In the genomic region with DNA sequence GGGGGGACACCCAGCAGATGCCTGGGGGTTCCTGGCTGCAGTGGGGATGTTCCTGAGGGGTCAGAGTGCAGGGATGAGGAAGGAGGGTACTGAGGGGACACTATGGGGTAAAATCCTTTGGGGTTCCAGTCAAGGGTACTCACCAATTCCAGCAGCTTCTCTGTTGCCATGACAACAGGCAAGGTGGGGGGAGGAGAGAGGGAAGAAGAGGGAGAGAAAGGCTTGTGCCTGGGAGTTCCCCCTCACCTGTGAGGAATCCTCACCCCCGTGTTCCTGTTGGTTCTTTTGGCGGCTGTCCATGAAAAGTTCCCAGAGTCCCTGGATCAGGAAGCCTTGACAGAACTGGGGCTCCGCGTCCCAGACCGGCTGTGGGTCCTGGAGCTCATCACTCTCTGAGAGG, we compare ENCODE assay signal across 15 mouse cellular contexts. TPM values are rescaled to one million over a fixed set of nuclear protein-coding genes. Genes with fewer than 3 reads are reported as not detected.
A peak's percentile ranks its signal among the peaks of the same experiment; 100 is the strongest.
DNase-seq lines count a peak whose midpoint lies in the region; ATAC-seq and TF ChIP-seq lines count a peak whose summit lies in the region.
"Had no signal": no experiment of that assay in that cellular context is flagged by ENCODE, and none has a peak within 500 bp of the region (broad histone marks: within the 10 kb centered on the region; RNA-seq: fewer than 3 reads in every experiment).

No protein-coding gene starts in this region.

- 53% methylated on average over 5 of the region's 5 CpGs for WGBS in intestine, embryonic 15.5 days
- 66% methylated on average over 5 of the region's 5 CpGs for WGBS in intestine, postnatal 0 days
- 39% methylated on average over 5 of the region's 5 CpGs for WGBS in limb, embryonic 10.5 days

- no peaks in the 10 kb centered on the region for H3K36me3 ChIP-seq in intestine, embryonic 15.5 days
- H3K36me3 ChIP-seq in intestine, postnatal 0 days (ENCODE audit: control insufficient read depth, insufficient read depth) = no peaks in the 10 kb centered on the region
- H3K36me3 ChIP-seq in limb, embryonic 10.5 days = 0 out of 2 replicates have a peak, but pooled peaks cover under 1% of the 10 kb centered on the region
- H3K36me3 ChIP-seq: forebrain, embryonic 12.5 days; hindbrain, embryonic 15.5 days; limb, embryonic 15.5 days had no signal

- H3K9ac ChIP-seq in intestine, embryonic 15.5 days = no peak overlapping the region; the same call in 1 of the 2 replicates
- H3K9ac ChIP-seq in intestine, postnatal 0 days (ENCODE audit: low read depth, low read length) = no peak overlapping the region
- H3K9ac ChIP-seq: forebrain, embryonic 12.5 days; hindbrain, embryonic 15.5 days; limb, embryonic 15.5 days had no signal

- peaks cover 42% of the 10 kb centered on the region for H3K4me1 ChIP-seq in intestine, embryonic 15.5 days (replicated peaks)
- peaks cover 2% of the 10 kb centered on the region; the same call in 1 of the 2 replicates for H3K4me1 ChIP-seq in intestine, postnatal 0 days (replicated peaks; ENCODE audit: control insufficient read depth, insufficient read depth, low read length)
- peaks cover 67% of the 10 kb centered on the region for H3K4me1 ChIP-seq in limb, embryonic 10.5 days

- H3K4me3 ChIP-seq in intestine, embryonic 15.5 days (replicated peaks) = no peak overlapping the region
- H3K4me3 ChIP-seq in intestine, postnatal 0 days (ENCODE audit: low read depth, low read length) = no peak overlapping the region
- H3K4me3 ChIP-seq in limb, embryonic 10.5 days = 0 out of 2 replicates have a peak overlapping the region, but pooled peaks have one; percentile 38
- H3K4me3 ChIP-seq: forebrain, embryonic 12.5 days; hindbrain, embryonic 15.5 days; limb, embryonic 15.5 days had no signal

- H3K4me2 ChIP-seq in intestine, embryonic 15.5 days (replicated peaks) = 0 out of 2 replicates have a peak overlapping the region, but pooled peaks have one; percentile 62
- no peak overlapping the region for H3K4me2 ChIP-seq in intestine, postnatal 0 days (replicated peaks; ENCODE audit: low read depth)
- H3K4me2 ChIP-seq: forebrain, embryonic 12.5 days had no signal

- TF ChIP-seq CTCF in intestine, postnatal 0 days (IDR thresholded peaks at IDR 0.05; ENCODE audit: low read depth) = no peak

- peak; percentile 61 for DNase-seq in cerebellum, adult 9-10 months
- no peak for DNase-seq in cerebellum, postnatal 4 days (ENCODE audit: low spot score in 2 of 2)
- DNase-seq in brain, adult 2 months (ENCODE audit: low read depth, low spot score) = peak; percentile 43
- no peak for DNase-seq in limb, embryonic 10.5 days (ENCODE audit: low spot score)
- no peak for DNase-seq in liver
- no peak for DNase-seq in adipocyte (ENCODE audit: low spot score)
- DNase-seq: gastrocnemius, postnatal 14 days; lung, postnatal 14 days; thymus, adult 2 months had no signal

- no peaks in the 10 kb centered on the region for H3K9me3 ChIP-seq in intestine, embryonic 15.5 days
- no peaks in the 10 kb centered on the region for H3K9me3 ChIP-seq in intestine, postnatal 0 days (ENCODE audit: control insufficient read depth)
- H3K9me3 ChIP-seq in limb, embryonic 10.5 days (replicated peaks) = no peaks in the 10 kb centered on the region
- H3K9me3 ChIP-seq: forebrain, embryonic 12.5 days; G1E; hindbrain, embryonic 15.5 days; limb, embryonic 15.5 days had no signal

- no peaks in the 10 kb centered on the region for H3K27me3 ChIP-seq in intestine, embryonic 15.5 days (replicated peaks)
- H3K27me3 ChIP-seq in intestine, postnatal 0 days (replicated peaks; ENCODE audit: control insufficient read depth, insufficient read depth, low read length) = no peaks in the 10 kb centered on the region
- peaks cover 54% of the 10 kb centered on the region for H3K27me3 ChIP-seq in limb, embryonic 10.5 days (ENCODE audit: low read depth, poor library complexity, severe bottlenecking)

- ATAC-seq in intestine, embryonic 15.5 days = no peak
- no peak for ATAC-seq in intestine, postnatal 0 days

- no peak overlapping the region for H3K27ac ChIP-seq in intestine, embryonic 15.5 days
- H3K27ac ChIP-seq in intestine, postnatal 0 days (ENCODE audit: low read depth, low read length) = no peak overlapping the region
- H3K27ac ChIP-seq in limb, embryonic 10.5 days = peak overlapping the region; percentile 89
- H3K27ac ChIP-seq: forebrain, embryonic 12.5 days; hindbrain, embryonic 15.5 days had no signal

RNA-seq across cellular contexts. Expression of gene Tle6, which starts 5.3 kb away (rescaled TPM):
- polyA plus RNA-seq in intestine, embryonic 15.5 days (2015; fragmentation: Nextera tagmentation; extraction: Ambion mirVana) = 19.9 and 26.0 TPM in 2 replicates
- 3.9 and 4.2 TPM in 2 replicates for polyA plus RNA-seq in intestine, postnatal 0 days (2015; fragmentation: Nextera tagmentation; extraction: Ambion mirVana)
- polyA plus RNA-seq in limb, embryonic 10.5 days (2016; fragmentation: Nextera tagmentation; extraction: Ambion mirVana) = 12.6 and 15.5 TPM in 2 replicates

RNA-seq across cellular contexts. Expression of gene BC025920, which starts 10.5 kb away (rescaled TPM):
- polyA plus RNA-seq in intestine, embryonic 15.5 days (2015; fragmentation: Nextera tagmentation; extraction: Ambion mirVana) = 0.85 and 1.00 TPM in 2 replicates
- polyA plus RNA-seq in intestine, postnatal 0 days (2015; fragmentation: Nextera tagmentation; extraction: Ambion mirVana) = 0.18 and 0.20 TPM in 2 replicates
- polyA plus RNA-seq in limb, embryonic 10.5 days (2016; fragmentation: Nextera tagmentation; extraction: Ambion mirVana) = 1.4 TPM in 2 replicates

RNA-seq across cellular contexts. Expression of gene Tle2, which starts 21.2 kb away (rescaled TPM):
- 14.5 and 17.8 TPM in 2 replicates for polyA plus RNA-seq in intestine, embryonic 15.5 days (2015; fragmentation: Nextera tagmentation; extraction: Ambion mirVana)
- polyA plus RNA-seq in intestine, postnatal 0 days (2015; fragmentation: Nextera tagmentation; extraction: Ambion mirVana) = 3.0 and 5.2 TPM in 2 replicates
- polyA plus RNA-seq in limb, embryonic 10.5 days (2016; fragmentation: Nextera tagmentation; extraction: Ambion mirVana) = 17.1 and 28.2 TPM in 2 replicates

RNA-seq across cellular contexts. Expression of gene Sirt6, which starts 32.0 kb away (rescaled TPM):
- polyA plus RNA-seq in intestine, embryonic 15.5 days (2015; fragmentation: Nextera tagmentation; extraction: Ambion mirVana) = 28.9 and 33.3 TPM in 2 replicates
- 13.5 and 13.9 TPM in 2 replicates for polyA plus RNA-seq in intestine, postnatal 0 days (2015; fragmentation: Nextera tagmentation; extraction: Ambion mirVana)
- polyA plus RNA-seq in limb, embryonic 10.5 days (2016; fragmentation: Nextera tagmentation; extraction: Ambion mirVana) = 53.3 and 58.5 TPM in 2 replicates

RNA-seq across cellular contexts. Expression of gene Ankrd24, which starts 32.7 kb away (rescaled TPM):
- polyA plus RNA-seq in intestine, embryonic 15.5 days (2015; fragmentation: Nextera tagmentation; extraction: Ambion mirVana) = 8.4 and 9.8 TPM in 2 replicates
- polyA plus RNA-seq in intestine, postnatal 0 days (2015; fragmentation: Nextera tagmentation; extraction: Ambion mirVana) = 3.5 and 4.2 TPM in 2 replicates
- 8.0 and 8.6 TPM in 2 replicates for polyA plus RNA-seq in limb, embryonic 10.5 days (2016; fragmentation: Nextera tagmentation; extraction: Ambion mirVana)

Comparison
In these comparisons a context has a peak if more than half of its experiments do, and no peak if none do; other contexts are left out.
1. DNase-seq: peak in cerebellum, adult 9-10 months (single experiment) and brain, adult 2 months (single experiment); none in cerebellum, postnatal 4 days (0 of 2), limb, embryonic 10.5 days (single experiment), liver (single experiment) and adipocyte (single experiment).